8 mouse cellular contexts compared by ENCODE assay signal in the genomic region with DNA sequence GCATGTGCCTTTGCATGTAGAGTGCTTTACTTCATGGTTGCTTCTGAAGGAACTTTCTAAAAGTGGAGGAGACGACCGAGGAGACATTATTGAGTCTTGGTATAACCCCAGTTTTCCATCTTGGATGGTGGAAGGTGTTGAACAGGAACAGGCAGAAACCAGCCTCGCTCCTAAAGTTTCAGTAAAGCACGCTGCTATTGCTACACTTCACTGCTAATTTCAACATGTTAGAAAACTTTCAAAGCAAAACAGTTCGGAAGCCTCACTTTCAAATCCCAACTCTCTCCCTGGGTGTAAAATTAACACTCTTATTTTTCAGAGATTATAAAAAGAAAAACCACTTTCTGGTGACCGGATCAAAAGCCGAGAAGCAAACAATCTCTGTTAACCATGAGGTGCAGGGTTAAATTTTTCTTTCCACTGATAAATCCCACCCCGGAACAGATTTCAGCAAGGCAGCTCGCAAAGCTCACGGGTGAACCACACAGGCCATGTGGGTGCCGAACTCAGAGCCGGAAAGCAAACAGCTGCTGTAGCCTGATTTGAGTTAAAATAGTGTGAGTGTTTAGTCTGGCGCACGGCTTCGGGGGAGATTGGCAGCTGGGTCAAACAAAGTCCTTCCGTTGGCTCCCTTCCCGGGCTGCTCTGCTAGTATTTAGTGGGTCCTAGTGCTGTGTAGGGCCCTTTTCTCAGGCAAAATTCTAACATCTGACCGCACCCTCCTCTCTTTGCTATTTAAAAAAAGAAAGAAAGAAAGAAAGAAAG.
A peak's percentile ranks its signal among the peaks of the same experiment; 100 is the strongest.
DNase-seq lines count a peak whose midpoint lies in the region; ATAC-seq and TF ChIP-seq lines count a peak whose summit lies in the region.

No protein-coding gene starts in this region.

- 35% methylated on average over 18 of the region's 18 CpGs for WGBS in hindbrain, embryonic 12.5 days
- 14% methylated on average over 18 of the region's 18 CpGs for WGBS in lung, embryonic 14.5 days

- no peaks in the 10 kb centered on the region for H3K9me3 ChIP-seq in hindbrain, embryonic 12.5 days (replicated peaks)
- no peaks in the 10 kb centered on the region for H3K9me3 ChIP-seq in lung, embryonic 14.5 days (ENCODE audit: low read depth, low read length)

- peaks cover 15% of the 10 kb centered on the region; the same call in 1 of the 2 replicates for H3K4me1 ChIP-seq in hindbrain, embryonic 12.5 days
- H3K4me1 ChIP-seq in lung, embryonic 14.5 days (ENCODE audit: insufficient read depth), result peaks cover 11% of the 10 kb centered on the region; the same call in 1 of the 2 replicates

- H3K4me3 ChIP-seq in hindbrain, embryonic 12.5 days, result no peak overlapping the region
- peak overlapping the region; percentile 39 for H3K4me3 ChIP-seq in lung, embryonic 14.5 days (ENCODE audit: low read depth, low read length)

- DNase-seq in Muller cell, postnatal 12 days (ENCODE audit: inconsistent ontology term), result peak; percentile 88
- DNase-seq in cerebellum, postnatal 36 days, result peak; percentile 42 to 47
- peak; percentile 75 to 86 for DNase-seq in frontal cortex, postnatal 36 days (ENCODE audit: low spot score in 2 of 2)
- DNase-seq in layer of hippocampus, postnatal 10 days (ENCODE audit: low spot score in 2 of 2), result peak; percentile 88 to 91
- peak; percentile 98 for DNase-seq in lung, embryonic 14.5 days
- peak; percentile 72 for DNase-seq in ovary, postnatal 14 days (ENCODE audit: low spot score)
- DNase-seq in urinary bladder, adult 2 months (ENCODE audit: low spot score), result peak; percentile 50

- H3K9ac ChIP-seq in hindbrain, embryonic 12.5 days, result no peak overlapping the region
- no peak overlapping the region for H3K9ac ChIP-seq in lung, embryonic 14.5 days

- peak; percentile 92 for ATAC-seq in hindbrain, embryonic 12.5 days (ENCODE audit: low FRiP score)
- peak; percentile 97 for ATAC-seq in lung, embryonic 14.5 days (ENCODE audit: insufficient read depth)

- peak overlapping the region; percentile 19 for H3K4me2 ChIP-seq in hindbrain, embryonic 12.5 days (replicated peaks)
- H3K4me2 ChIP-seq in lung, embryonic 14.5 days, result peak overlapping the region; percentile 59

- peak overlapping the region; percentile 84 for H3K27ac ChIP-seq in hindbrain, embryonic 12.5 days
- H3K27ac ChIP-seq in lung, embryonic 14.5 days (ENCODE audit: low read depth), result peak overlapping the region; percentile 95

- no peaks in the 10 kb centered on the region for H3K27me3 ChIP-seq in hindbrain, embryonic 12.5 days
- H3K27me3 ChIP-seq in lung, embryonic 14.5 days (ENCODE audit: insufficient read depth, low read length), result no peaks in the 10 kb centered on the region

- no peaks in the 10 kb centered on the region for H3K36me3 ChIP-seq in hindbrain, embryonic 12.5 days
- no peaks in the 10 kb centered on the region for H3K36me3 ChIP-seq in lung, embryonic 14.5 days (ENCODE audit: insufficient read depth)

- no peak for TF ChIP-seq CTCF in lung, embryonic 14.5 days (IDR thresholded peaks at IDR 0.05; ENCODE audit: low read depth)

Comparison
In these comparisons a context has a peak if more than half of its experiments do, and no peak if none do; other contexts are left out.
1. DNase-seq: peak in every context shown above with its lines; median percentile 98 in lung, embryonic 14.5 days; 90 in layer of hippocampus, postnatal 10 days; 88 in Muller cell, postnatal 12 days; 80 in frontal cortex, postnatal 36 days; 72 in ovary, postnatal 14 days; 50 in urinary bladder, adult 2 months; 44 in cerebellum, postnatal 36 days.